9 mouse cellular contexts compared by ENCODE assay signal in the genomic region with DNA sequence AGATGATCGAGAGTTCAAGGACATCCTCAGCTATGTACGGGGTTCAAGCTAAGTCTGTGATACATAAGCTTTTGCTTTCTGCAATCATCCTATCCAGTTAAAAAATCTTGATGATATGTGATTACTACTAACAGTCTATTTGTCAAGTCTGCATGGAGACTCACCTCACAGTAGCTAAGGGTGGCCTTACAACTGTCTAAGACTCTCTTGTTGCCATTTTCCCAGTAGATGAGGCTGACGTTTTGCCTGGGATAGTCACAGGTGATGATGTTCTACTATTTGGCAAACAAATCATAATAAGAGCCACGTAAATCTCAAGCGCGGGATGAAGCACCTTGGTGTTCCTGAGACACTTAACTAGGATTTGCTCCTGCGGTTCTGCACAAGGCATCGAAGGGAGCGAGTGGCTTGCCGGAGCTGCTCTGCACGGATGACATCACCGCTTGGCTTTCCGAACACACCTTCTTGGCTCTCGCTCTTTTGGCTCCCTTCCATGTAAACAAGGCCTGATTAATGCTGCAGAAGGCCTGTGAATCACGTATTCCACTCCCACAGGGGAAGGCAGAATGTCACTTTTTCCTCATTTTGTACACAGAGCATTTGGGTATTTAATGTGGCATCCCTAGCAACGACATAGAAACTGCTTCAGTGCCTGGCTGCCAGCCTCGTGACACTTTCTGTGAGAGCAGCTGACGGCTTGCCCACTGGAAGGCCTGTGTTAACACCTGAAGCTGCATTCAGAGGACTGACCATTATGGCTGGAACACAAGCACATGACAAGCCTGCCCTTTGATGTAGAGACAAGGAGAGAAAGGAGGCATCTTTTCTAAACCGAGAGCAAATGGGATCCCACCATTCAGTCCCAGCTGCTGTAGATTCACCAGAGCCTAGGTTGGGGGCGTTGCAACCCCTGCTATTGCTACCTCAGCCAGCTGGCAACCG.
DNase-seq lines count a peak whose midpoint lies in the region; ATAC-seq and TF ChIP-seq lines count a peak whose summit lies in the region.
"Had no signal": no experiment of that assay in that cellular context is flagged by ENCODE, and none has a peak within 500 bp of the region (broad histone marks: within the 10 kb centered on the region; RNA-seq: fewer than 3 reads in every experiment).

No protein-coding gene starts in this region.

- peaks cover 8% of the 10 kb centered on the region; the same call in 1 of the 2 replicates for H3K4me1 ChIP-seq in hindbrain, postnatal 0 days (ENCODE audit: insufficient read depth, low read length)
- H3K4me1 ChIP-seq in neural tube, embryonic 13.5 days (replicated peaks), result peaks cover 11% of the 10 kb centered on the region
- H3K4me1 ChIP-seq: liver, embryonic 13.5 days had no signal

- no peak for TF ChIP-seq CTCF in hindbrain, postnatal 0 days (IDR thresholded peaks at IDR 0.05; ENCODE audit: low read depth)
- TF ChIP-seq CTCF in left cerebral cortex, adult 2 months (IDR thresholded peaks at IDR 0.05), result no peak

- H3K4me3 ChIP-seq in hindbrain, postnatal 0 days (ENCODE audit: low read length), result no peak overlapping the region
- H3K4me3 ChIP-seq in left cerebral cortex, adult 2 months, result 0 out of 2 replicates have a peak overlapping the region, but pooled peaks have one; percentile 0
- no peak overlapping the region for H3K4me3 ChIP-seq in neural tube, embryonic 13.5 days
- H3K4me3 ChIP-seq: liver, embryonic 13.5 days had no signal

- ATAC-seq in hindbrain, postnatal 0 days, result peak; percentile 92
- peak; percentile 92 for ATAC-seq in neural tube, embryonic 13.5 days (ENCODE audit: low read depth)

- no peaks in the 10 kb centered on the region for H3K9me3 ChIP-seq in hindbrain, postnatal 0 days (ENCODE audit: low read length)
- no peaks in the 10 kb centered on the region for H3K9me3 ChIP-seq in neural tube, embryonic 13.5 days
- H3K9me3 ChIP-seq: liver, embryonic 13.5 days had no signal

- H3K4me2 ChIP-seq in hindbrain, postnatal 0 days (ENCODE audit: low read depth, low read length), result 0 out of 2 replicates have a peak overlapping the region, but pooled peaks have one; percentile 1
- 0 out of 2 replicates have a peak overlapping the region, but pooled peaks have one; percentile 2 for H3K4me2 ChIP-seq in neural tube, embryonic 13.5 days
- H3K4me2 ChIP-seq: liver, embryonic 13.5 days had no signal

- H3K36me3 ChIP-seq in hindbrain, postnatal 0 days (ENCODE audit: insufficient read depth, low read length), result no peaks in the 10 kb centered on the region
- H3K36me3 ChIP-seq in neural tube, embryonic 13.5 days, result no peaks in the 10 kb centered on the region
- H3K36me3 ChIP-seq: liver, embryonic 13.5 days had no signal

- intact Hi-C loops in left cerebral cortex, adult 2 months (cut with DNase I), result loop anchor here (2.0 kb wide), 1 partner anchor 156 kb away; no protein-coding TSS in a partner anchor

- peak overlapping the region; percentile 48; the same call in 1 of the 2 replicates for H3K27ac ChIP-seq in hindbrain, postnatal 0 days
- H3K27ac ChIP-seq in left cerebral cortex, adult 2 months, result no peak overlapping the region; the same call in 1 of the 2 replicates
- H3K27ac ChIP-seq in neural tube, embryonic 13.5 days (replicated peaks), result 0 out of 2 replicates have a peak overlapping the region, but pooled peaks have one; percentile 28
- H3K27ac ChIP-seq: liver, embryonic 13.5 days had no signal

- no peaks in the 10 kb centered on the region for H3K27me3 ChIP-seq in hindbrain, postnatal 0 days (ENCODE audit: insufficient read depth, low read length)
- no peaks in the 10 kb centered on the region for H3K27me3 ChIP-seq in neural tube, embryonic 13.5 days
- H3K27me3 ChIP-seq: liver, embryonic 13.5 days had no signal

- peak; percentile 69 for DNase-seq in 3T3-L1 (ENCODE audit: low read depth, low spot score)
- peak; percentile 84 for DNase-seq in adrenal gland, postnatal 36 days
- peak; percentile 26 to 35 for DNase-seq in frontal cortex, postnatal 25 days (ENCODE audit: low spot score in 2 of 2)
- DNase-seq in hindbrain, postnatal 0 days (ENCODE audit: low spot score), result peak; percentile 87
- DNase-seq in left cerebral cortex, adult 2 months (ENCODE audit: extremely low spot score in 1 of 2, low spot score in 2 of 2), result peak; percentile 63 to 72
- DNase-seq in spleen, postnatal 10 days (ENCODE audit: low spot score in 2 of 2), result no peak
- DNase-seq in spleen, postnatal 14 days (ENCODE audit: low spot score in 2 of 2), result no peak
- DNase-seq: liver, embryonic 13.5 days had no signal

- H3K9ac ChIP-seq in hindbrain, postnatal 0 days (replicated peaks; ENCODE audit: low read length), result 0 out of 2 replicates have a peak overlapping the region, but pooled peaks have one; percentile 13
- H3K9ac ChIP-seq in neural tube, embryonic 13.5 days, result no peak overlapping the region
- H3K9ac ChIP-seq: liver, embryonic 13.5 days had no signal

- 47% methylated on average over 21 of the region's 21 CpGs for WGBS in hindbrain, postnatal 0 days
- 62% methylated on average over 21 of the region's 21 CpGs for WGBS in neural tube, embryonic 13.5 days

Comparison
In these comparisons a context has a peak if more than half of its experiments do, and no peak if none do; other contexts are left out.
1. DNase-seq: peak in 3T3-L1 (single experiment), adrenal gland, postnatal 36 days (2 of 2), frontal cortex, postnatal 25 days (2 of 2), hindbrain, postnatal 0 days (single experiment) and left cerebral cortex, adult 2 months (2 of 2); none in spleen, postnatal 10 days (0 of 2) and spleen, postnatal 14 days (0 of 2).